Mouse (Mus musculus) liver, embryonic 14.5 days (tissue): ENCODE data around the gene Crybb2.

Experiments
- CTCF ChIP-seq: IDR thresholded peaks from 2 replicates; pipeline ENCODE4 v1.5.1; 2016; ENCODE audit warnings: antibody characterized with exemption, low read depth, control low read depth
- EP300 ChIP-seq: IDR thresholded peaks from 2 replicates; pipeline ENCODE4 v1.6.1; 2016; ENCODE audit warnings: antibody characterized with exemption, low read depth

DNA sequence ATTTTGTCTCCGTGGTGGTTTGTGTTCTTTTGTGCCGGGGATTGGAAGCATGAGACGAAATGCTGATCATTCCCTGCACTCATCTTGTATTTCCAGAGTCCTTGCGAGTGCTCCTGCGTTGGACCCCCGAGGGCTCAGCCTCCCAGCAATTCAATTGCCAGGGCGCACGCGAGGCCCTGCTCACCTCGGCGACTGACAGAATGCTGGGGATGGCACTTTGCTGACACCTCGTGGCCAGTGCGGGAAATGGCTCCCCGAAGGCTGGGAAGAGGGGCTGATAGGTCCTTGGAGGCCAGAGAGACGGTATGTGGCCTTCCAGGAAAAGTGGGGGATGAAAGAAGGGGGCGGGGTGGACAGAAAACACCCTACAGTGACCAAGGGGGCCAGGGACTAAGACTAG lies 15.6 kb downstream of the Crybb2 start:
- TF ChIP-seq CTCF (peak; percentile 95), EP300 (no peak)
